Mouse (Mus musculus): ENCODE measurements around the gene Shf.

DNA sequence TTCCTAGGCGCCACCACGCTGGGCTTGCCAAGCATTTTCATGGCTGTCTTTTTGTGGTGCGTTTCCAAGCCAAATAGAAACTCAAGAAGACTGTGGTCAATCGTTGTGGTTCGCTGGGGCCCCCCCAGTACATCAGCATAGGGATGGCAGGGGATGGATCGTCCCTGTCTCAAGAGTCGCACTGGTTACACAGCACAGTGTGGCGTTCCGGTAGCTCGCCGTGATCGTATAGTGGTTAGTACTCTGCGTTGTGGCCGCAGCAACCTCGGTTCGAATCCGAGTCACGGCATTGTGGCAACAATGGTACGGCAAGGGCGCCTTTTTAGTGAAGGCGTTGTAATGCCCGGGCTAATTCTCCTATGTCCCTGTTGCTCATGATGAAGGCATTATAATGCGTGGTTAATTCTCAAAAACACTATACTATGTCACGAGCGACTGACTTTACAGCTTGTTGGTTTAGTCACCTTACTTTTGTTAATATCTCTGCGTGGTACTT, 8.8 kb upstream of the Shf start:
- TF ChIP-seq CTCF (IDR thresholded peaks at IDR 0.05; ENCODE audit: insufficient read depth, low read depth, low read length) (no peak), POLR2A (IDR thresholded peaks at IDR 0.05; ENCODE audit: insufficient read depth, low read depth, low read length) (no peak)

All from olfactory bulb, adult 2 months (tissue).